Mouse (Mus musculus) stomach, embryonic 14.5 days (tissue): ENCODE data around the gene Rad51b. TPM values are rescaled to one million over a fixed set of nuclear protein-coding genes. Genes with fewer than 3 reads are reported as not detected.

ENCODE experiments used
- ATAC-seq: fragments of 200-750 bp; cut with Nextera tagmentation; 2 replicates; pipeline ENCODE4 v1.8.0; 2017; ENCODE audit warnings: low read depth, moderate TSS enrichment; ENCODE audit not compliant: insufficient number of reproducible peaks, insufficient read depth, low FRiP score
- H3K27ac ChIP-seq: fragments of 300-500 bp; sonication (generic); 2 replicates; pipeline ENCODE4 v1.5.1; 2014; ENCODE audit warnings: mild to moderate bottlenecking, low read length, moderate library complexity, mixed read lengths
- H3K27me3 ChIP-seq: fragments of 300-500 bp; sonication (generic); 2 replicates; pipeline ENCODE4 v1.6.1; 2014; ENCODE audit warnings: low read length, control low read depth, mixed read lengths; ENCODE audit not compliant: control insufficient read depth, insufficient read depth
- H3K36me3 ChIP-seq: fragments of 300-500 bp; sonication (generic); 2 replicates; pipeline ENCODE4 v1.6.1; 2014; ENCODE audit warnings: mild to moderate bottlenecking, control low read depth, low read length, moderate library complexity, mixed read lengths; ENCODE audit not compliant: control insufficient read depth, insufficient read depth
- H3K4me1 ChIP-seq: fragments of 300-500 bp; sonication (generic); 2 replicates; pipeline ENCODE4 v1.6.1; 2014; ENCODE audit warnings: low read length, control low read depth, mixed read lengths; ENCODE audit not compliant: control insufficient read depth, insufficient read depth
- H3K4me2 ChIP-seq: fragments of 300-500 bp; sonication (generic); replicated peaks from 2 replicates; pipeline ENCODE4 v1.6.1; 2014; ENCODE audit warnings: low read depth, low read length, control low read depth
- H3K4me3 ChIP-seq: fragments of 300-500 bp; sonication (generic); 2 replicates; pipeline ENCODE4 v1.5.1; 2014; ENCODE audit warnings: low read depth, low read length, control low read depth
- H3K9ac ChIP-seq: fragments of 300-500 bp; sonication (generic); replicated peaks from 2 replicates; pipeline ENCODE4 v1.6.1; 2014; ENCODE audit warnings: low read depth, mild to moderate bottlenecking, control low read depth, low read length, moderate library complexity, mixed read lengths
- H3K9me3 ChIP-seq: fragments of 300-500 bp; sonication (generic); 2 replicates; pipeline ENCODE4 v1.6.1; 2016; ENCODE audit warnings: low read depth, low read length, control low read depth; ENCODE audit not compliant: control insufficient read depth
- WGBS: fragments of 180-500 bp; shearing (Covaris S2); extraction: QIAGEN DNeasy Blood & Tissue Kit; methylation state at CpG from one replicate; pipeline ENCODE4 v1.1.7; 2014; 5-methylcytosine and 5-hydroxymethylcytosine counted together
- polyA plus RNA-seq: library from polyadenylated mRNA; unstranded; fragments of >200 nt; fragmentation: Nextera tagmentation; extraction: Ambion mirVana; gene quantifications from 2 replicates; pipeline ENCODE4 v1.2.1, GENCODE M21; 2014

The Rad51b gene
- polyA plus RNA-seq, 1 experiment from 2014 or later = 8.4 TPM

DNA sequence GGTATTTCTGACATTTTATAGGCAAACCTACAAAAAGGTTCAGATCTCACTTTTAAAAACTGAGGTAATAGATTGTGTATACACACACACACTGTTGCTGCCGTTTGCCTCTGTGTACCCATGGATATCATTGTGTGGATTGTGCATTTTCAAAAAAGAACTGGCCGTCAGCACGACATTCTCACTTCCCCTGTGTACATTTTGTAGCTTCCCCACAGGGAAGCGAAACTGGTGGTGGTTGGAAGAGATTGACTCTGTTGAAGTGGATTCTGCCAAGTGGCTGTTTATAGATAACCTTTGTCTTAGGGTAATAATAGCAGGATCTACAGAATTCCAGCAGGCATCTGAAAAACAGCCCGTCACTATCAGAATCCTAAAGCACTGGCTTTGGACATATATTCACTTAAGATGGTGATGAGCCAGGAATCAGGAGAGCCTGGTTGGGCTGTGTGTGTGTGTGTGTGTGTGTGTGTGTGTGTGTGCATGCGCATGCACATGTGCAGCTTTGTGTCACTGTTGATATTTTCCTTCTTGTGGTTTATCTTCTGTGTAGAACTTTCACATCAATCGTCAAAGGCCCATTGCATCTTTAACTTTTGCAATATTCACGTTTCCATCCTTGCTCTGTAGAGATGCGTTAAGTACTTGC, 336.5 kb downstream of the Rad51b start:
- H3K9ac ChIP-seq = no peak overlapping the region
- no peaks in the 10 kb centered on the region for H3K27me3 ChIP-seq
- no peak overlapping the region for H3K27ac ChIP-seq
- WGBS = 79% methylated on average over 9 of the region's 9 CpGs
- H3K4me3 ChIP-seq = no peak overlapping the region
- no peaks in the 10 kb centered on the region for H3K36me3 ChIP-seq
- ATAC-seq = no peak
- H3K4me2 ChIP-seq = no peak overlapping the region
- H3K9me3 ChIP-seq = no peaks in the 10 kb centered on the region
- peaks cover 3% of the 10 kb centered on the region; the same call in 1 of the 2 replicates for H3K4me1 ChIP-seq

- H3K9ac ChIP-seq = no peak overlapping the region
- H3K36me3 ChIP-seq = no peaks in the 10 kb centered on the region
- peak overlapping the region; percentile 28; the same call in 1 of the 2 replicates for H3K27ac ChIP-seq
- ATAC-seq = no peak
- H3K4me1 ChIP-seq = peaks cover 7% of the 10 kb centered on the region; the same call in 1 of the 2 replicates
- H3K4me2 ChIP-seq = no peak overlapping the region
- H3K4me3 ChIP-seq = no peak overlapping the region
- 41% methylated on average over 7 of the region's 7 CpGs for WGBS
- H3K27me3 ChIP-seq = no peaks in the 10 kb centered on the region
- H3K9me3 ChIP-seq = no peaks in the 10 kb centered on the region
Observed at GRCm38 (mm10) chr12:79641570-79642285, 344.6 kb downstream of the Rad51b start.

DNA sequence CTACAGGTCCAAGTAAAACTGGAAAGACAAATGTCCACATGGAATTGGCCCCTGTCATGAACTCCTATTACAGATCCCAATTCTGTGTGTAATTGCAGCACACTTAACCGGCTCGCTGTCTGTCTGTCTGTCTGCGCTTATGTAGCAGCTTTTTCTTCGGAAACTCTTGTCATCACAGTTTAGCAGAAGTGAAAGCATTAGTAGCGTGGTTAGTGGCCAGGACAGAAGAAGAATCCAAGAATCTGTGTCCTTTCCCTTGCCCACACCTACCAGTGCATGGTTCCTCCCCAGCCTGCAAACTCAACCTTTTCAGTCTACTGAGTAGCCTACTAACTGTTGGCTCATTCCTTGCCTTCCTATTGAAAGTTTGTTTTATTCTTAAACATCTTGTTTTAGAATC, 345.6 kb downstream of the Rad51b start:
- no peak overlapping the region for H3K4me2 ChIP-seq
- ATAC-seq = no peak
- H3K4me3 ChIP-seq = no peak overlapping the region
- no peaks in the 10 kb centered on the region for H3K9me3 ChIP-seq
- WGBS = 92% methylated on average over 5 of the region's 5 CpGs
- peaks cover 7% of the 10 kb centered on the region; the same call in 1 of the 2 replicates for H3K4me1 ChIP-seq
- no peak overlapping the region for H3K27ac ChIP-seq
- no peaks in the 10 kb centered on the region for H3K27me3 ChIP-seq
- H3K9ac ChIP-seq = no peak overlapping the region
- no peaks in the 10 kb centered on the region for H3K36me3 ChIP-seq

DNA sequence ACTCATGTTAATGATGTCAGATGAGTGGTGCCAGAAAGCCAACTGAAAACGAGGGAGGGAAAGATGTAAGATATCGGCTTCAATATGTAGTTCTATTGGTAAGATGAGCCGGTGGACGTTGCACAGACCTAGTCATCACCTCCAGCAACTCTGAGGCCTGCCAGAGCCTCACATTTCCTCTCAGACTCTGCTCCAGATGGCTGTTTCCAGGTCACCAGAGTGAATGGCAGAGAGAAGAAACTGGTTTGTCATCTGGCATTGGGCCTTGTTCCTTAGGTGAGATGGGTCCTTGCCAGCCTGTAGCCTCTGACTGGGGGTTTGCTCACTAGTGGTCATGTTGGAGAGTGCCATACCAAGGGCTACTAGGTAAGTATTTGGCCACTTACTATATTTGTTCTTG, 348.6 kb downstream of the Rad51b start:
- Histone ChIP-seq H3K4me3 (no peak overlapping the region), H3K27ac (no peak overlapping the region), H3K36me3 (no peaks in the 10 kb centered on the region), H3K27me3 (no peaks in the 10 kb centered on the region), H3K4me2 (no peak overlapping the region), H3K4me1 (peaks cover 7% of the 10 kb centered on the region; the same call in 1 of the 2 replicates), H3K9me3 (no peaks in the 10 kb centered on the region), H3K9ac (no peak overlapping the region)
- WGBS = 76% methylated on average over 4 of the region's 4 CpGs
- no peak for ATAC-seq

DNA sequence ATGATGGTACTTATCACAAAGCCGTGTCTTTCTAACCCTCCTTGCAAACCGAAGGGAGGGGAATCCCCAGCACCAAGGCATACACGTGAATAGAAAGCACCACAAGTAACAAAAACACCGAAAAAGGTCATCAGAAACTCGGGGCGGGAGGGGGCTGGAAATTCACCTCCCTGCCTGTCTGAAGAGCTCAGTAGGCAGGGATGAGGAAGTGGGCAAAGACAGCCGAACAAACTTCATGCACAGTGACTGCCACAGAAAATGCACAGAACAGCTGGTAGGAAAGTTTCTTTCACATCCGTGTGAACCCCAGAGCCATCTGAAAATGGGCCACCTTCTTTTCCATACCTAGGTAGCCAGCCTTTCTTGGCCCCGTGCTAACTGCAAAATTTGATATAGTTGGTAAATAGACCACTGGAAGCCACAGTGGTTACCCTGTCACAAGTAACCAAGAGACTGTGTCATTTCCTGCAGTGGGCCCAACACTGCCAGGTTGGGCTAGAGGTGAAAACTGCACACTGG, 349.6 kb downstream of the Rad51b start:
- H3K27me3 ChIP-seq = no peaks in the 10 kb centered on the region
- WGBS = 77% methylated on average over 9 of the region's 9 CpGs
- peaks cover 4% of the 10 kb centered on the region; the same call in 1 of the 2 replicates for H3K4me1 ChIP-seq
- ATAC-seq = no peak
- H3K27ac ChIP-seq = no peak overlapping the region
- no peak overlapping the region for H3K4me3 ChIP-seq
- H3K36me3 ChIP-seq = no peaks in the 10 kb centered on the region
- no peak overlapping the region for H3K4me2 ChIP-seq
- H3K9me3 ChIP-seq = no peaks in the 10 kb centered on the region
- H3K9ac ChIP-seq = no peak overlapping the region

DNA sequence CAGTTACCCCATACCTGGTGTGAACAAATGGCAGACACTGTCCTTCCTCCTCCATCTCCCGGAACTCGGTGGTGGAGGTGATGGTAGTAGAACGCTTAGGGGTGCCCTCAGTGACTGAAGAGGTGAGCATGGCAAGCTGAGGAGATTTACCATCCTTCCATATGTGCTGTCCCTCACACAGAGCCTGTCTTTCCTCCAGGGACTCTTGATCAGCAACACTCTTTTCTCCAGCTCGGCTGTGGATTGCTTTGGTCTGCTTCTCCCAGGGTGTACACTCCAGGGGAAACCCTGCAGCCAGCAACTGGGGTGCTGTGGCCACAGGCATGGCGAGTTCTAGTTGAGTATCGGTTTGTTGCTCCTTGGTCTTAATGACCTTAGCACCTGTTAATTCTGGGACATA, 350.3 kb downstream of the Rad51b start:
- H3K27me3 ChIP-seq = no peaks in the 10 kb centered on the region
- WGBS = 90% methylated on average over 6 of the region's 6 CpGs
- H3K9me3 ChIP-seq = no peaks in the 10 kb centered on the region
- H3K4me3 ChIP-seq = no peak overlapping the region
- no peak overlapping the region for H3K27ac ChIP-seq
- no peak overlapping the region for H3K9ac ChIP-seq
- H3K4me2 ChIP-seq = no peak overlapping the region
- H3K4me1 ChIP-seq = no peaks in the 10 kb centered on the region
- H3K36me3 ChIP-seq = no peaks in the 10 kb centered on the region
- no peak for ATAC-seq

DNA sequence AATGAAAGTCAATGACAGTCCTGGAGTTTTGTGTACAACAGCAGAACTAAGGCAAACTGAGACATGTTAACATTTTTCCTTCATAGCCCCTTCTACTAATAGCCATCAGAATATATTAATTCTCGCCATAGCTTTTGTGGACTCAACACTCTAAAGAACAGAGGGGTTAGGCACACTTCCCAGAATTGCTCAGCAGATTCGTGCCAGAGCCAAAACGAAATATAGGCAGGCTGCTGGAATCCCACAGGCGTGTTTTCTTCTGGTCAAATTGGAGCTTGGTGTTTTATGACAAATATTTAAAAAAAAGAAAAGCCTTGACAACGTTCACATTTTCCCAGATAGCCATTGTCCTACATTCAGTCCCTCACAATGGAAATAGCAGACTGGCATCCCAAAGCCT, 350.9 kb downstream of the Rad51b start:
- Histone ChIP-seq H3K4me1 (no peaks in the 10 kb centered on the region), H3K9ac (no peak overlapping the region), H3K27ac (peak overlapping the region; percentile 39; the same call in 1 of the 2 replicates)

DNA sequence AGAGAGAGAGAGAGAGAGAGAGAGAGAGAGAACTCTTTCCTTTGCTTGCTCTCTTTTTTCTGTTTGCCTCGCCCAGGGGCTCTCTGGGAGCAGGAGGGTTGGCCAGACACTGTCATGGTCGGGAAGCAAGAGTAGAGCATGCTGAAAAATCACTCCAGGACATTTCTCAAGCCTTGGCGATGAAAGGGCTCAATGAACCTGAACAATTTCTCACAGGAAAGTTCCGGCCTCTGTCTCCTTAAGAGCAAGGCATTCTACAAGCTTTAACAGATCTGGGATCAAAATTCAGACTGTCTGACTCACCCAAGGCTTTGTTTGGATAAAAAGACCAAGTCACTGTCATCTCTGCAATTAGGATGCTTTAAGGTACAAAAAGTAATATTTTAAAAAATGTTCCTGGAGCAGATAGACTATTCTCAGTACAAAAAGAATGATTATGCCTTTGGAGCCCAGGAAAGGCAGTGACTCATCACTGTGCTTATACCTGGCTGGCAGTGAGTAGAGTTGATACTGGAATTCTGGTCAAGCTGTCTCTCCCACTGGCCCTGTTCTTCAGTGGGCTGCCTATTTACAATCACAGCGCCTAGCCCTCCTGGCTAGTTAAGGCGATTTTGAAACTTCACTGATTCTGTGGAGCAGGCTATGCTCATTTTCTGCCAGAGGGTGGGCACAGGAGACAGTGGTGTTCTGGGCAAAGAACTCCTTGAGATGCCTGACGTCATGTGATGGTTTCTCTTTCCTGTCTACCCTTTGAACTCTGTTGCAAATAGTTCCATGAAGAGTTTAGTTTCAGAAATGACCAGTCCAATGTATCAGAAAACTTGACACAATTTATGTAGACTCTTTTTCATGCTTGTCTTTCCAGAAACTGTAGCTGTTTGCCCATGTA, 352.0 kb downstream of the Rad51b start:
- H3K4me2 ChIP-seq = no peak overlapping the region
- H3K4me3 ChIP-seq = no peak overlapping the region
- H3K4me1 ChIP-seq = 0 out of 2 replicates have a peak, but pooled peaks cover 3% of the 10 kb centered on the region
- no peaks in the 10 kb centered on the region for H3K9me3 ChIP-seq
- ATAC-seq = no peak
- no peaks in the 10 kb centered on the region for H3K36me3 ChIP-seq
- no peak overlapping the region for H3K9ac ChIP-seq
- H3K27ac ChIP-seq = peak overlapping the region; percentile 62; the same call in 1 of the 2 replicates
- WGBS = 49% methylated on average over 7 of the region's 7 CpGs
- no peaks in the 10 kb centered on the region for H3K27me3 ChIP-seq

More for the DNA sequence above, 350.9 kb downstream of the Rad51b start:
- WGBS = 71% methylated on average over 5 of the region's 5 CpGs
- H3K27me3 ChIP-seq = no peaks in the 10 kb centered on the region
- H3K9me3 ChIP-seq = no peaks in the 10 kb centered on the region
- no peak for ATAC-seq
- no peak overlapping the region for H3K4me2 ChIP-seq
- H3K36me3 ChIP-seq = no peaks in the 10 kb centered on the region
- H3K4me3 ChIP-seq = no peak overlapping the region
